Mouse (Mus musculus): ENCODE measurements around the gene Wipf3. TPM values are rescaled to one million over a fixed set of nuclear protein-coding genes. Genes with fewer than 3 reads are reported as not detected.

The Wipf3 gene
- total RNA-seq, 4 experiments from 2014 or later, result 84.4 to 96.0 (median 89.1) TPM

GRCm38 (mm10) chr6:54475926-54476667 is 46.7 kb downstream of the Wipf3 start:
- DNase-seq (ENCODE audit: low spot score in 2 of 2), result peak in 1 of 2 experiments; percentile 82

- no peak for DNase-seq (ENCODE audit: low spot score in 2 of 2)
Observed at GRCm38 (mm10) chr6:54478646-54479324, 49.4 kb downstream of the Wipf3 start.

- DNase-seq (ENCODE audit: low spot score in 2 of 2), result no peak
Observed at GRCm38 (mm10) chr6:54481390-54482112, 52.1 kb downstream of the Wipf3 start.

- no peak for DNase-seq (ENCODE audit: low spot score in 2 of 2)
Observed at GRCm38 (mm10) chr6:54485000-54485399, 55.6 kb downstream of the Wipf3 start.

- no peak for DNase-seq (ENCODE audit: low spot score in 2 of 2)
Observed at GRCm38 (mm10) chr6:54485435-54485901, 56.1 kb downstream of the Wipf3 start.

GRCm38 (mm10) chr6:54485973-54486569 is 56.7 kb downstream of the Wipf3 start:
- DNase-seq (ENCODE audit: low spot score in 2 of 2), result no peak

GRCm38 (mm10) chr6:54491074-54491473 is 61.7 kb downstream of the Wipf3 start:
- DNase-seq (ENCODE audit: low spot score in 2 of 2), result no peak

GRCm38 (mm10) chr6:54494097-54494496 is 64.7 kb downstream of the Wipf3 start:
- no peak for DNase-seq (ENCODE audit: low spot score in 2 of 2)

GRCm38 (mm10) chr6:54494612-54495398 is 65.4 kb downstream of the Wipf3 start:
- DNase-seq (ENCODE audit: low spot score in 2 of 2), result no peak

GRCm38 (mm10) chr6:54496214-54496613 is 66.8 kb downstream of the Wipf3 start:
- DNase-seq (ENCODE audit: low spot score in 2 of 2), result no peak

- no peak for DNase-seq (ENCODE audit: low spot score in 2 of 2)
Observed at GRCm38 (mm10) chr6:54502661-54503115, 73.3 kb downstream of the Wipf3 start.

GRCm38 (mm10) chr6:54506318-54506717 is 76.9 kb downstream of the Wipf3 start:
- DNase-seq (ENCODE audit: low spot score in 2 of 2), result no peak

- DNase-seq (ENCODE audit: low spot score in 2 of 2), result peak in 1 of 2 experiments; percentile 52
Observed at GRCm38 (mm10) chr6:54507002-54507401, 77.6 kb downstream of the Wipf3 start.

GRCm38 (mm10) chr6:54507808-54508207 is 78.4 kb downstream of the Wipf3 start:
- DNase-seq (ENCODE audit: low spot score in 2 of 2), result no peak

GRCm38 (mm10) chr6:54508256-54508793 is 78.9 kb downstream of the Wipf3 start:
- no peak for DNase-seq (ENCODE audit: low spot score in 2 of 2)

GRCm38 (mm10) chr6:54509264-54509663 is 79.9 kb downstream of the Wipf3 start:
- DNase-seq (ENCODE audit: low spot score in 2 of 2), result no peak

GRCm38 (mm10) chr6:54512256-54512655 is 82.9 kb downstream of the Wipf3 start:
- no peak for DNase-seq (ENCODE audit: low spot score in 2 of 2)

- no peak for DNase-seq (ENCODE audit: low spot score in 2 of 2)
Observed at GRCm38 (mm10) chr6:54516512-54517134, 87.2 kb downstream of the Wipf3 start.

GRCm38 (mm10) chr6:54518758-54519157 is 89.4 kb downstream of the Wipf3 start:
- no peak for DNase-seq (ENCODE audit: low spot score in 2 of 2)

GRCm38 (mm10) chr6:54528666-54529065 is 99.3 kb downstream of the Wipf3 start:
- DNase-seq (ENCODE audit: low spot score in 2 of 2), result no peak

All from left cerebral cortex, adult 8-10 months (tissue).